13 mouse cellular contexts compared by ENCODE assay signal in genomic region chr1:86595315-86595714, GRCm38 (mm10).
"Had no signal": no experiment of that assay in that cellular context is flagged by ENCODE, and none has a peak within 500 bp of the region (broad histone marks: within the 10 kb centered on the region; RNA-seq: fewer than 3 reads in every experiment).

No protein-coding gene starts in this region.

- ATAC-seq: hindbrain, postnatal 0 days had no signal

- H3K9me3 ChIP-seq: limb, embryonic 10.5 days; midbrain, embryonic 12.5 days; neural tube, embryonic 15.5 days had no signal

- H3K9ac ChIP-seq: lung, embryonic 14.5 days; midbrain, embryonic 12.5 days; neural tube, embryonic 15.5 days had no signal

- H3K27me3 ChIP-seq: midbrain, embryonic 12.5 days; neural tube, embryonic 15.5 days had no signal

- H3K4me3 ChIP-seq: layer of hippocampus, adult 2 months; limb, embryonic 10.5 days; midbrain, embryonic 12.5 days; myocyte; neural tube, embryonic 15.5 days had no signal

- H3K27ac ChIP-seq: hindbrain, postnatal 0 days; kidney, postnatal 0 days; layer of hippocampus, adult 2 months; limb, embryonic 10.5 days; midbrain, embryonic 12.5 days; neural tube, embryonic 15.5 days had no signal

- H3K4me1 ChIP-seq: limb, embryonic 10.5 days; midbrain, embryonic 12.5 days; neural tube, embryonic 15.5 days had no signal

- H3K4me2 ChIP-seq: lung, embryonic 14.5 days; midbrain, embryonic 12.5 days; neural tube, embryonic 15.5 days had no signal

- DNase-seq: kidney, adult 11 months; kidney, adult 9 months; kidney, postnatal 4 days; lung, embryonic 14.5 days; thymus, adult 18-20 months; thymus, postnatal 14 days had no signal
